Mouse (Mus musculus): ENCODE results near the gene Slc35f5.

DNA sequence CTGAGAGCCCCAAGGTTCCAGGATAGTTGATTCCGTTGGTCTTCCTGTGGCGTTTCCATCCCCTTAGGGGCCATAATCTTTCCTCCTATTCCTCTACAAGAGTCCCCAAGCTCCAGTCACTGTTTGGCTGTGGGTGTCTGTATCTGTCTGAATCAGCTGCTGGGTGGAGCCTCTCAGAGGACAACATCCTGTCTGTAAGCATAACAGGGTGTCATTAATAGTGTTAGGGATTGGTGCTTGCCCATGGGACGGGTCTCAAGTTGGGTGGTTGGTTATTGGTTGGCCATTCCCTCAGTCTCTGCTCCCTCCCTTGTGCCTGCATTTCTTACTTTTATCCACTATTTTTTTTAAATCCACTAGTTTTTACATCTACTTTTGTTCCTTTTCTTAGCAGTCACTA, 20.7 kb downstream of the Slc35f5 start:
- TF ChIP-seq CTCF (IDR thresholded peaks at IDR 0.05; ENCODE audit: borderline replicate concordance, extremely low read depth, insufficient read depth, insufficient read length), result no peak
- TF ChIP-seq POLR2A (IDR thresholded peaks at IDR 0.05; ENCODE audit: borderline replicate concordance, extremely low read depth, insufficient read depth, insufficient read length, poor library complexity, severe bottlenecking), result no peak

Measured in brain, embryonic 14.5 days (tissue).